Mouse (Mus musculus) MEL (cell line): ENCODE measurements around the gene Ppp1r1b. TPM values are rescaled to one million over a fixed set of nuclear protein-coding genes. Genes with fewer than 3 reads are reported as not detected.
"Not testable (repeated sequence)": the region's sequence is repeated elsewhere in the genome, so short reads cannot be mapped to it uniquely, and the experiment has no call there.

Experiments
- DNase-seq: peaks from one replicate; pipeline ENCODE4 v3.0.0; 2011; ENCODE audit warnings: low read depth, low spot score
- H3K27ac ChIP-seq: 2 replicates; pipeline ENCODE4 v1.5.1; 2012; ENCODE audit warnings: low read depth, mild to moderate bottlenecking, control low read depth, low read length, moderate library complexity; ENCODE audit not compliant: control insufficient read depth
- H3K27me3 ChIP-seq, 2 experiments: fragments of 150-350 bp in 1 of 2; sonication (generic) in 1 of 2; 2 replicates each; pipeline ENCODE4 v1.6.1; 2012; ENCODE audit warnings: low read length in 2 of 2, mild to moderate bottlenecking in 2 of 2, improper control_type of control experiment in 1 of 2, moderate library complexity in 1 of 2; ENCODE audit not compliant: insufficient read depth in 2 of 2, control insufficient read depth in 1 of 2
- H3K36me3 ChIP-seq, 2 experiments: 2 replicates each; pipeline ENCODE4 v1.6.1; 2012 to 2014; ENCODE audit warnings: low read length in 2 of 2, improper control_type of control experiment in 1 of 2, inconsistent platforms in 1 of 2, mild to moderate bottlenecking in 1 of 2; ENCODE audit not compliant: insufficient read depth in 2 of 2, control insufficient read depth in 1 of 2
- H3K4me1 ChIP-seq, 2 experiments: fragments of 150-350 bp in 1 of 2; sonication (generic) in 1 of 2; 2 replicates each; pipeline ENCODE4 v1.6.1; 2012; ENCODE audit warnings: low read length in 2 of 2, improper control_type of control experiment in 1 of 2, mild to moderate bottlenecking in 1 of 2; ENCODE audit not compliant: insufficient read depth in 2 of 2, control insufficient read depth in 1 of 2
- H3K4me3 ChIP-seq, 2 experiments: fragments of 150-350 bp in 1 of 2; sonication (generic) in 1 of 2; 2 replicates each; pipeline ENCODE4 v1.5.1; 2012; ENCODE audit warnings: low read depth in 2 of 2, low read length in 2 of 2, mild to moderate bottlenecking in 2 of 2, moderate library complexity in 2 of 2, control low read depth in 1 of 2, improper control_type of control experiment in 1 of 2; ENCODE audit not compliant: control insufficient read depth in 1 of 2, insufficient read depth in 1 of 2
- H3K79me2 ChIP-seq: 2 replicates; pipeline ENCODE4 v1.6.1; 2012; ENCODE audit warnings: mild to moderate bottlenecking, low read length, moderate library complexity; ENCODE audit not compliant: control insufficient read depth, poor library complexity, insufficient read depth
- H3K9ac ChIP-seq: 2 replicates; pipeline ENCODE4 v1.6.1; 2012; ENCODE audit warnings: low read depth, mild to moderate bottlenecking, control low read depth, low read length, moderate library complexity; ENCODE audit not compliant: control insufficient read depth, poor library complexity, severe bottlenecking
- H3K9me3 ChIP-seq: fragments of 150-350 bp; sonication (generic); replicated peaks from 2 replicates; pipeline ENCODE4 v1.6.1; 2012; ENCODE audit warnings: mild to moderate bottlenecking, low read length, improper control_type of control experiment, moderate library complexity; ENCODE audit not compliant: insufficient read depth
- CTCF ChIP-seq, 3 experiments: IDR thresholded peaks in 2 of 3; conservative IDR thresholded peaks in 1 of 3; 2 replicates each; pipeline ENCODE4 v1.5.1; 2011 to 2012; ENCODE audit warnings: low read length in 3 of 3, low read depth in 2 of 3, mild to moderate bottlenecking in 2 of 3, improper control_type of control experiment in 1 of 3, inconsistent platforms in 1 of 3, mixed read lengths in 1 of 3, moderate library complexity in 1 of 3; ENCODE audit not compliant: control insufficient read depth in 1 of 3, insufficient read depth in 1 of 3, poor library complexity in 1 of 3, severe bottlenecking in 1 of 3
- GABPA ChIP-seq: IDR thresholded peaks from 2 replicates; pipeline ENCODE4 v1.6.1; 2012; ENCODE audit warnings: low read depth, mild to moderate bottlenecking, inconsistent platforms, low read length, improper control_type of control experiment, moderate library complexity
- JUND ChIP-seq: IDR thresholded peaks from 2 replicates; pipeline ENCODE4 v1.6.1; 2011; ENCODE audit warnings: low read depth, mild to moderate bottlenecking, improper control_type of control experiment, low read length
- KAT2A ChIP-seq: conservative IDR thresholded peaks from 2 replicates; pipeline ENCODE4 v1.6.1; 2012; ENCODE audit warnings: low read depth, low read length, improper control_type of control experiment, inconsistent platforms
- MEF2A ChIP-seq: IDR thresholded peaks from 2 replicates; pipeline ENCODE4 v1.6.1; 2014; ENCODE audit warnings: low read depth, mild to moderate bottlenecking, inconsistent platforms, low read length, improper control_type of control experiment; ENCODE audit not compliant: poor library complexity, insufficient replicate concordance, severe bottlenecking; ENCODE audit errors: extremely low read depth
- MYC ChIP-seq: IDR thresholded peaks from 2 replicates; pipeline ENCODE4 v1.6.1; 2011; ENCODE audit warnings: low read depth, mild to moderate bottlenecking, low read length, improper control_type of control experiment, moderate library complexity
- NELFE ChIP-seq: IDR thresholded peaks from 2 replicates; pipeline ENCODE4 v1.6.1; 2011; ENCODE audit warnings: low read depth, low read length, improper control_type of control experiment
- NRF1 ChIP-seq: IDR thresholded peaks from 2 replicates; pipeline ENCODE4 v1.6.1; 2014; ENCODE audit warnings: low read depth, mild to moderate bottlenecking, inconsistent platforms, low read length, improper control_type of control experiment, moderate library complexity; ENCODE audit not compliant: poor library complexity, insufficient read depth, severe bottlenecking
- POLR2AphosphoS2 ChIP-seq: IDR thresholded peaks from 2 replicates; pipeline ENCODE4 v1.6.1; 2011; ENCODE audit warnings: low read length, improper control_type of control experiment
- POLR2AphosphoS5 ChIP-seq: IDR thresholded peaks from 2 replicates; pipeline ENCODE4 v1.6.1; 2012; ENCODE audit warnings: low read depth, borderline replicate concordance, mild to moderate bottlenecking, inconsistent platforms, low read length, moderate library complexity, mixed read lengths
- TAL1 ChIP-seq: IDR thresholded peaks from 2 replicates; pipeline ENCODE4 v1.6.1; 2012; ENCODE audit warnings: mild to moderate bottlenecking, inconsistent platforms, low read length, moderate library complexity, mixed read lengths
- TBP ChIP-seq: IDR thresholded peaks from 2 replicates; pipeline ENCODE4 v1.8.0; 2011; ENCODE audit warnings: low read depth, low read length, improper control_type of control experiment
- UBTF ChIP-seq: IDR thresholded peaks from 2 replicates; pipeline ENCODE4 v1.6.1; 2012; ENCODE audit warnings: low read depth, mild to moderate bottlenecking, inconsistent platforms, low read length, improper control_type of control experiment, moderate library complexity, borderline replicate concordance; ENCODE audit not compliant: insufficient read depth
- ZKSCAN1 ChIP-seq: IDR thresholded peaks from 2 replicates; pipeline ENCODE4 v1.6.1; 2012; ENCODE audit warnings: low read depth, mild to moderate bottlenecking, inconsistent platforms, low read length, improper control_type of control experiment, moderate library complexity
- polyA plus RNA-seq, 2 experiments: library from polyadenylated mRNA; stranded (reverse) in 1 of 2; unstranded in 1 of 2; fragments of >175 nt in 1 of 2; fragments of >200 nt in 1 of 2; gene quantifications; 2 replicates each; pipeline versions ENCODE4 v1.2.1 to v1.2.4; 2012; ENCODE audit warnings: low replicate concordance in 2 of 2, low read depth in 1 of 2; ENCODE audit not compliant: insufficient read length in 2 of 2, insufficient read depth in 1 of 2, missing spikeins in 1 of 2
- total RNA-seq: library from RNA; depleted of rRNA; stranded (reverse); fragments of 300-350 nt; gene quantifications from 2 replicates; pipeline ENCODE4 v1.2.3, GENCODE M21; 2012

The Ppp1r1b gene
- total and polyA plus RNA-seq, 3 experiments, result 35.2 to 114 TPM; not detected in 1

DNA sequence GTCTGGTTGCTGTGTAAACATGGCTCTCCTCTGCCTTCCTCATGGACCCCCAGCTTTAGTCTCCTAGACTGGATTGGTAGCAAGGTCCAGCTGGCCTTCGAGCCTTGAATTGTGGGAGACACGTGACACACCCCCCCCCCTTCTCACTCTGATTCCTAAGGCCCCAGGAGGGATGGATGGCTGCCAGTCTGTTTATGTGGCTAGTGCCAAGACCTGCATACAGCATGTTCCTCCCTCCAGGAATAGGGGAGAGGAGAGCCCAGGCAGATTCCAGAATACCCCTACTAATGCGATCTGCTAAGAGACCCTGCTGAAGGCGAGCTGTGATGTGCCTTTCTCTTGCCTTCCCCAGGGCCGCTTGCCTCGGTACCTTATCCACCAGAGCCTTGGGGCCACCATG, 31.9 kb downstream of the Ppp1r1b start:
- H3K9ac ChIP-seq, result no peak overlapping the region
- no peak overlapping the region for H3K4me3 ChIP-seq
- no peaks in the 10 kb centered on the region for H3K9me3 ChIP-seq
- H3K4me1 ChIP-seq, result no peaks in the 10 kb centered on the region
- no peak for DNase-seq
- no peaks in the 10 kb centered on the region for H3K79me2 ChIP-seq
- no peaks in the 10 kb centered on the region for H3K27me3 ChIP-seq
- peaks cover 0 to 4% of the 10 kb centered on the region in 2 experiments; a peak in 2 of 4 replicates for H3K36me3 ChIP-seq
- H3K27ac ChIP-seq, result no peak overlapping the region
- no peak for TF ChIP-seq UBTF
- TF ChIP-seq POLR2AphosphoS5, result no peak

DNA sequence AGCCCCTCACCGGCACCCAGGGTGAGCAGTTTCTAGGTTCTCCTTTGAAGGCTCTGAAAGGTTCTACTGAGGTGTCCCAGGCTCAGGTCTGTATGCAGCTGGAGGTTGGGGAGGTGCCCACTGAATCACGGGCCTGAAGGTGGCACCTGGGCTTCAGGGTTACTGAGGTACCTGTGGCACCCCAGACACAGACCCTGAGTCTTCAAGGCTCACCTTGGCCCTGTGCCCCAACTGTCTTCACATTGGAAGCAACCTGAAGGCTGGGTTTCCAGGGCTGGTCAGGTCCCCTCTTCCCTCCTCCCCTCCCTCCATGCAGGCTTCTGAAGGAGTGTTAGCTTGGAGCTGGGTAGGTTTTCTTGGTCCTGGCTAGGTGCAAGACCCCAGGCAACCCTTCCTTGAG, 33.4 kb downstream of the Ppp1r1b start:
- no peaks in the 10 kb centered on the region for H3K9me3 ChIP-seq
- H3K4me1 ChIP-seq, result no peaks in the 10 kb centered on the region
- no peak overlapping the region for H3K27ac ChIP-seq
- H3K79me2 ChIP-seq, result no peaks in the 10 kb centered on the region
- H3K36me3 ChIP-seq, result peaks cover 0 to 1% of the 10 kb centered on the region in 2 experiments; a peak in 1 of 4 replicates
- DNase-seq, result no peak
- no peak overlapping the region for H3K9ac ChIP-seq
- no peaks in the 10 kb centered on the region for H3K27me3 ChIP-seq
- no peak for TF ChIP-seq NELFE
- no peak for TF ChIP-seq MEF2A
- TF ChIP-seq UBTF, result no peak
- TF ChIP-seq ZKSCAN1, result no peak
- no peak for TF ChIP-seq MYC
- no peak for TF ChIP-seq TBP
- TF ChIP-seq TAL1, result no peak
- no peak for TF ChIP-seq POLR2AphosphoS2
- no peak for TF ChIP-seq NRF1
- TF ChIP-seq KAT2A, result no peak
- no peak for TF ChIP-seq GABPA
- no peak overlapping the region for H3K4me3 ChIP-seq

DNA sequence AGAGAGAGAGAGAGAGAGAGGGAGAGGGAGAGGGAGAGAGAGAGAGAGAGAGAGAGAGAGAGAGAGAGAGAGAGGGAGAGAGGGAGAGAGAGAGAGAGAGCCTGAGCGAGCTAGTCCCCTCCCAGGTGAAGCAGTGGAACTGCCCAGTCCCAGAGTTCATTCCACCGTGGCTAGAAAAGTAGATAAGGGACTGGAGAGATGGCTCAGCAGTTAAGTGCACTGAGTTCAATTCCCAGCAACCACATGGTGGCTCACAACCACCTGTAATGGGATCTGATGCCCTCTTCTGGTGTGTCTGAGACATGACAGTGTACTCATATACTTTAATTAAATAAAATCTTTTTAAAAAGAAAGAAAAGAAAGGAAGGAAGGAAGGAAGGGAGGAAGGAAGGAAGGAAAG, 34.2 kb downstream of the Ppp1r1b start:
- DNase-seq, H3K9me3 ChIP-seq, H3K36me3 ChIP-seq, H3K4me1 ChIP-seq, H3K9ac ChIP-seq, H3K27ac ChIP-seq, H3K27me3 ChIP-seq, H3K4me3 ChIP-seq, H3K79me2 ChIP-seq: not testable (repeated sequence)
- TF ChIP-seq CTCF (IDR thresholded peaks at IDR 0.05 in 2 of 3, conservative IDR thresholded peaks at IDR 0.05 in 1 of 3; ENCODE audit: control insufficient read depth in 1 of 3, insufficient read depth in 1 of 3, low read depth in 2 of 3, low read length in 3 of 3, poor library complexity in 1 of 3, severe bottlenecking in 1 of 3), result peak in 1 of 3 experiments; percentile 31; a peak in 1 of 6 replicates
- TF ChIP-seq JUND, result peak; percentile 65; the same call in 1 of the 2 replicates
